Mouse (Mus musculus) lung, embryonic 16.5 days (tissue): ENCODE measurements at regions not wholly inside any gene's neighbourhood (a gene's known extent, or its start where the extent isn't known, plus 50 kb on each side); places are given as distances from the start of the nearest gene placed in this dataset.
"Not testable (repeated sequence)": the region's sequence is repeated elsewhere in the genome, so short reads cannot be mapped to it uniquely, and the experiment has no call there.

ENCODE experiments used
- ATAC-seq: fragments of 200-750 bp; cut with Nextera tagmentation; 2 replicates; pipeline ENCODE4 v1.8.0; 2017; ENCODE audit warnings: low read depth, mild to moderate bottlenecking, moderate library complexity
- H3K27ac ChIP-seq: fragments of 300-500 bp; sonication (generic); 2 replicates; pipeline ENCODE4 v1.5.1; 2014; ENCODE audit warnings: mild to moderate bottlenecking, control low read depth, low read length
- H3K27me3 ChIP-seq: fragments of 300-500 bp; sonication (generic); 2 replicates; pipeline ENCODE4 v1.6.1; 2014; ENCODE audit warnings: low read depth, low read length, mixed read lengths; ENCODE audit not compliant: control insufficient read depth, insufficient read depth
- H3K36me3 ChIP-seq: fragments of 300-500 bp; sonication (generic); 2 replicates; pipeline ENCODE4 v1.6.1; 2014; ENCODE audit warnings: low read length; ENCODE audit not compliant: control insufficient read depth, insufficient read depth
- H3K4me1 ChIP-seq: fragments of 300-500 bp; sonication (generic); replicated peaks from 2 replicates; pipeline ENCODE4 v1.6.1; 2014; ENCODE audit warnings: low read length, mixed read lengths; ENCODE audit not compliant: control insufficient read depth, insufficient read depth
- H3K4me2 ChIP-seq: fragments of 300-500 bp; sonication (generic); 2 replicates; pipeline ENCODE4 v1.6.1; 2014; ENCODE audit warnings: low read depth, low read length, control low read depth
- H3K4me3 ChIP-seq: fragments of 300-500 bp; sonication (generic); 2 replicates; pipeline ENCODE4 v1.5.1; 2014; ENCODE audit warnings: mild to moderate bottlenecking, low read length, control low read depth
- H3K9ac ChIP-seq: fragments of 300-500 bp; sonication (generic); 2 replicates; pipeline ENCODE4 v1.6.1; 2014; ENCODE audit warnings: low read length, control low read depth
- H3K9me3 ChIP-seq: fragments of 300-500 bp; sonication (generic); 2 replicates; pipeline ENCODE4 v1.6.1; 2016; ENCODE audit warnings: low read length; ENCODE audit not compliant: control insufficient read depth
- WGBS: fragments of 180-500 bp; shearing (Covaris S2); extraction: QIAGEN DNeasy Blood & Tissue Kit; methylation state at CpG from one replicate; pipeline ENCODE4 v1.1.7; 2014; 5-methylcytosine and 5-hydroxymethylcytosine counted together

GRCm38 (mm10) chr2:166516261-166516660, 197.4 kb downstream of the Prex1 start:
- Histone ChIP-seq H3K4me1 (peaks cover 2% of the 10 kb centered on the region; the same call in 1 of the 2 replicates), H3K9me3 (0 out of 2 replicates have a peak, but pooled peaks cover 2% of the 10 kb centered on the region), H3K4me2 (no peak overlapping the region), H3K36me3 (no peaks in the 10 kb centered on the region), H3K27me3 (no peaks in the 10 kb centered on the region), H3K27ac (no peak overlapping the region), H3K9ac (no peak overlapping the region), H3K4me3 (no peak overlapping the region)
- 68% methylated on average over 1 of the region's 1 CpGs for WGBS
- ATAC-seq, result no peak

- no peaks in the 10 kb centered on the region for H3K27me3 ChIP-seq
- H3K9me3 ChIP-seq, result 0 out of 2 replicates have a peak, but pooled peaks cover 2% of the 10 kb centered on the region
- no peak overlapping the region for H3K4me3 ChIP-seq
- no peak overlapping the region for H3K9ac ChIP-seq
- no peak overlapping the region for H3K27ac ChIP-seq
- H3K4me1 ChIP-seq, result peaks cover 2% of the 10 kb centered on the region; the same call in 1 of the 2 replicates
- ATAC-seq, result no peak
- WGBS, result 18% methylated on average over 8 of the region's 8 CpGs
- no peak overlapping the region for H3K4me2 ChIP-seq
- no peaks in the 10 kb centered on the region for H3K36me3 ChIP-seq
Observed at GRCm38 (mm10) chr2:166514664-166515063, 199.0 kb downstream of the Prex1 start.

- Histone ChIP-seq H3K36me3 (no peaks in the 10 kb centered on the region), H3K9me3 (no peaks in the 10 kb centered on the region; the same call in 1 of the 2 replicates), H3K4me3 (no peak overlapping the region), H3K9ac (no peak overlapping the region), H3K4me1 (peaks cover 2% of the 10 kb centered on the region; the same call in 1 of the 2 replicates), H3K27me3 (no peaks in the 10 kb centered on the region), H3K27ac (no peak overlapping the region), H3K4me2 (no peak overlapping the region)
- no peak for ATAC-seq
- 81% methylated on average over 8 of the region's 8 CpGs for WGBS
Observed at GRCm38 (mm10) chr2:166512488-166512887, 201.1 kb downstream of the Prex1 start.

- not testable (repeated sequence) for H3K27me3 ChIP-seq, H3K9me3 ChIP-seq, H3K4me1 ChIP-seq, H3K4me2 ChIP-seq, H3K4me3 ChIP-seq, ATAC-seq, H3K27ac ChIP-seq, H3K9ac ChIP-seq, H3K36me3 ChIP-seq
- WGBS, result 80% methylated on average over 3 of the region's 3 CpGs
Observed at GRCm38 (mm10) chr2:166511477-166511876, 202.2 kb downstream of the Prex1 start.

- no peaks in the 10 kb centered on the region for H3K36me3 ChIP-seq
- no peaks in the 10 kb centered on the region; the same call in 1 of the 2 replicates for H3K9me3 ChIP-seq
- no peak overlapping the region for H3K9ac ChIP-seq
- no peak overlapping the region for H3K27ac ChIP-seq
- H3K4me3 ChIP-seq, result no peak overlapping the region
- WGBS, result 67% methylated on average over 4 of the region's 4 CpGs
- no peak overlapping the region for H3K4me2 ChIP-seq
- H3K4me1 ChIP-seq, result no peaks in the 10 kb centered on the region; the same call in 1 of the 2 replicates
- no peaks in the 10 kb centered on the region for H3K27me3 ChIP-seq
- ATAC-seq, result no peak
Observed at GRCm38 (mm10) chr2:166510776-166511175, 202.9 kb downstream of the Prex1 start.

GRCm38 (mm10) chr2:166509591-166509990, 204.0 kb downstream of the Prex1 start:
- Histone ChIP-seq H3K9ac (no peak overlapping the region), H3K9me3 (no peaks in the 10 kb centered on the region; the same call in 1 of the 2 replicates), H3K27ac (no peak overlapping the region), H3K27me3 (no peaks in the 10 kb centered on the region), H3K36me3 (no peaks in the 10 kb centered on the region), H3K4me1 (no peaks in the 10 kb centered on the region; the same call in 1 of the 2 replicates), H3K4me3 (no peak overlapping the region), H3K4me2 (no peak overlapping the region)
- 60% methylated on average over 10 of the region's 10 CpGs for WGBS
- ATAC-seq, result no peak

GRCm38 (mm10) chr2:166508656-166509420, 204.8 kb downstream of the Prex1 start:
- ATAC-seq, result no peak
- no peaks in the 10 kb centered on the region for H3K27me3 ChIP-seq
- 84% methylated on average over 6 of the region's 8 CpGs for WGBS
- H3K4me2 ChIP-seq, result no peak overlapping the region
- H3K9me3 ChIP-seq, result no peaks in the 10 kb centered on the region; the same call in 1 of the 2 replicates
- H3K4me1 ChIP-seq, result no peaks in the 10 kb centered on the region; the same call in 1 of the 2 replicates
- no peaks in the 10 kb centered on the region for H3K36me3 ChIP-seq
- H3K27ac ChIP-seq, result no peak overlapping the region
- H3K4me3 ChIP-seq, result no peak overlapping the region
- H3K9ac ChIP-seq, result no peak overlapping the region

- Histone ChIP-seq H3K9ac (no peak overlapping the region), H3K9me3 (no peaks in the 10 kb centered on the region; the same call in 1 of the 2 replicates), H3K27ac (no peak overlapping the region), H3K4me2 (no peak overlapping the region), H3K4me3 (no peak overlapping the region), H3K4me1 (no peaks in the 10 kb centered on the region; the same call in 1 of the 2 replicates), H3K36me3 (no peaks in the 10 kb centered on the region), H3K27me3 (no peaks in the 10 kb centered on the region)
- WGBS, result 48% methylated on average over 9 of the region's 9 CpGs
- ATAC-seq, result no peak
Observed at GRCm38 (mm10) chr2:166505309-166505708, 208.3 kb downstream of the Prex1 start.

GRCm38 (mm10) chr2:166503666-166504065, 210.0 kb downstream of the Prex1 start:
- H3K9ac ChIP-seq, result no peak overlapping the region
- no peaks in the 10 kb centered on the region for H3K9me3 ChIP-seq
- H3K4me2 ChIP-seq, result no peak overlapping the region
- H3K27me3 ChIP-seq, result no peaks in the 10 kb centered on the region
- ATAC-seq, result no peak
- 87% methylated on average over 6 of the region's 6 CpGs for WGBS
- no peak overlapping the region for H3K4me3 ChIP-seq
- H3K4me1 ChIP-seq, result no peaks in the 10 kb centered on the region; the same call in 1 of the 2 replicates
- H3K27ac ChIP-seq, result no peak overlapping the region
- H3K36me3 ChIP-seq, result no peaks in the 10 kb centered on the region
